Mouse (Mus musculus): ENCODE measurements around the gene Nat8f2.
"Not testable (repeated sequence)": the region's sequence is repeated elsewhere in the genome, so short reads cannot be mapped to it uniquely, and the experiment has no call there.

Nat8f2 gene

GRCm38 (mm10) chr6:85869006-85869405 is at the start of gene Nat8f2:
Gene Nat8f2 (minus strand): TSS chr6:85869158.
- DNase-seq (ENCODE audit: low spot score) = not testable (repeated sequence)

- DNase-seq (ENCODE audit: low spot score) = not testable (repeated sequence)
Measured at GRCm38 (mm10) chr6:85918341-85918740, 49.4 kb upstream of the Nat8f2 start.

- no peak for DNase-seq (ENCODE audit: low spot score)
Measured at GRCm38 (mm10) chr6:85916596-85916995, 47.6 kb upstream of the Nat8f2 start.

GRCm38 (mm10) chr6:85915539-85916513 is 46.9 kb upstream of the Nat8f2 start, which contains the start of gene Nat8f1:
Gene Nat8f1 (minus strand): TSS chr6:85915687.
- peak; percentile 87 for DNase-seq (ENCODE audit: low spot score)

GRCm38 (mm10) chr6:85915141-85915538 is 46.2 kb upstream of the Nat8f2 start:
- no peak for DNase-seq (ENCODE audit: low spot score)

- no peak for DNase-seq (ENCODE audit: low spot score)
Measured at GRCm38 (mm10) chr6:85911587-85911986, 42.6 kb upstream of the Nat8f2 start, which contains the start of gene Tprkb. Gene Tprkb (plus strand): TSS chr6:85911865.

GRCm38 (mm10) chr6:85909704-85910103 is 40.7 kb upstream of the Nat8f2 start:
- DNase-seq (ENCODE audit: low spot score) = no peak

- DNase-seq (ENCODE audit: low spot score) = no peak
Measured at GRCm38 (mm10) chr6:85908341-85908740, 39.4 kb upstream of the Nat8f2 start.

GRCm38 (mm10) chr6:85906911-85907351 is 38.0 kb upstream of the Nat8f2 start:
- DNase-seq (ENCODE audit: low spot score) = peak; percentile 68

GRCm38 (mm10) chr6:85904642-85905061 is 35.7 kb upstream of the Nat8f2 start, which contains the start of gene Nat8f4:
Gene Nat8f4 (minus strand): TSS chr6:85904884.
- peak; percentile 82 for DNase-seq (ENCODE audit: low spot score)

GRCm38 (mm10) chr6:85902303-85902702 is 33.3 kb upstream of the Nat8f2 start:
- no peak for DNase-seq (ENCODE audit: low spot score)

- not testable (repeated sequence) for DNase-seq (ENCODE audit: low spot score)
Measured at GRCm38 (mm10) chr6:85898596-85899475, 29.9 kb upstream of the Nat8f2 start.

GRCm38 (mm10) chr6:85895061-85895648 is 26.2 kb upstream of the Nat8f2 start:
- not testable (repeated sequence) for DNase-seq (ENCODE audit: low spot score)

- no peak for DNase-seq (ENCODE audit: low spot score)
Measured at GRCm38 (mm10) chr6:85888961-85889360, 20.0 kb upstream of the Nat8f2 start.

- DNase-seq (ENCODE audit: low spot score) = no peak
Measured at GRCm38 (mm10) chr6:85884311-85884710, 15.4 kb upstream of the Nat8f2 start.

- not testable (repeated sequence) for DNase-seq (ENCODE audit: low spot score)
Measured at GRCm38 (mm10) chr6:85883246-85883645, 14.3 kb upstream of the Nat8f2 start.

- no peak for DNase-seq (ENCODE audit: low spot score)
Measured at GRCm38 (mm10) chr6:85867726-85868690, 950 bp downstream of the Nat8f2 start.

GRCm38 (mm10) chr6:85866995-85867394 is 2.0 kb downstream of the Nat8f2 start:
- DNase-seq (ENCODE audit: low spot score) = not testable (repeated sequence)

GRCm38 (mm10) chr6:85866166-85866565 is 2.8 kb downstream of the Nat8f2 start:
- not testable (repeated sequence) for DNase-seq (ENCODE audit: low spot score)

GRCm38 (mm10) chr6:85864900-85865639 is 3.9 kb downstream of the Nat8f2 start:
- not testable (repeated sequence) for DNase-seq (ENCODE audit: low spot score)

Measured in left cerebral cortex, adult 11 months (tissue).